Mouse (Mus musculus) forebrain, embryonic 14.5 days (tissue): Measurements from ENCODE around the gene Kcne1. TPM values are rescaled to one million over a fixed set of nuclear protein-coding genes. Genes with fewer than 3 reads are reported as not detected.

Experiments
- ATAC-seq: fragments of 200-750 bp; cut with Nextera tagmentation; 2 replicates; pipeline ENCODE4 v1.8.0; 2017; ENCODE audit warnings: mild to moderate bottlenecking, moderate library complexity
- DNase-seq: peaks from one replicate; pipeline ENCODE4 v3.0.0-alpha.2; 2015; ENCODE audit warnings: low spot score
- H3K27ac ChIP-seq: fragments of 300-500 bp; sonication (generic); 2 replicates; pipeline ENCODE4 v1.5.1; 2014; ENCODE audit warnings: low read depth, mild to moderate bottlenecking, control low read depth, low read length, moderate library complexity
- H3K27me3 ChIP-seq: fragments of 300-500 bp; sonication (generic); replicated peaks from 2 replicates; pipeline ENCODE4 v1.6.1; 2014; ENCODE audit warnings: low read length, control low read depth, mixed read lengths; ENCODE audit not compliant: control insufficient read depth, insufficient read depth
- H3K36me3 ChIP-seq: fragments of 300-500 bp; sonication (generic); 2 replicates; pipeline ENCODE4 v1.6.1; 2014; ENCODE audit warnings: low read length, control low read depth; ENCODE audit not compliant: control insufficient read depth, insufficient read depth
- H3K4me1 ChIP-seq: fragments of 300-500 bp; sonication (generic); 2 replicates; pipeline ENCODE4 v1.6.1; 2014; ENCODE audit warnings: antibody characterized with exemption, low read length, control low read depth; ENCODE audit not compliant: control insufficient read depth, insufficient read depth
- H3K4me2 ChIP-seq: fragments of 300-500 bp; sonication (generic); 2 replicates; pipeline ENCODE4 v1.6.1; 2014; ENCODE audit warnings: mild to moderate bottlenecking, control low read depth, low read length
- H3K4me3 ChIP-seq: fragments of 300-500 bp; sonication (generic); 2 replicates; pipeline ENCODE4 v1.5.1; 2014; ENCODE audit warnings: low read depth, low read length, control low read depth
- H3K9ac ChIP-seq: fragments of 300-500 bp; sonication (generic); 2 replicates; pipeline ENCODE4 v1.6.1; 2014; ENCODE audit warnings: mild to moderate bottlenecking, low read length, control low read depth, moderate library complexity
- H3K9me3 ChIP-seq: fragments of 300-500 bp; sonication (generic); replicated peaks from 2 replicates; pipeline ENCODE4 v1.6.1; 2016; ENCODE audit warnings: low read length, control low read depth, mixed read lengths; ENCODE audit not compliant: control insufficient read depth
- WGBS: fragments of 180-500 bp; shearing (Covaris S2); extraction: QIAGEN DNeasy Blood & Tissue Kit; methylation state at CpG from one replicate; pipeline ENCODE4 v1.1.7; 2014; 5-methylcytosine and 5-hydroxymethylcytosine counted together
- polyA plus RNA-seq: library from polyadenylated mRNA; unstranded; fragments of >200 nt; fragmentation: Nextera tagmentation; extraction: Ambion mirVana; gene quantifications from 2 replicates; pipeline ENCODE4 v1.2.1, GENCODE M21; 2014

Gene Kcne1
- 0.10 TPM in 1 of 2 replicates, not detected in the other for polyA plus RNA-seq

- no peaks in the 10 kb centered on the region for H3K27me3 ChIP-seq
- no peak within 1 kb of the TSS for H3K9ac ChIP-seq
- WGBS: 56% methylated on average over 9 of the region's 9 CpGs
- no peak within 1 kb of the TSS for H3K27ac ChIP-seq
- ATAC-seq: no peak
- no peak for DNase-seq
- H3K4me2 ChIP-seq: no peak within 1 kb of the TSS
- H3K9me3 ChIP-seq: no peaks in the 10 kb centered on the region
- no peak within 1 kb of the TSS for H3K4me3 ChIP-seq
- H3K4me1 ChIP-seq: no peaks in the 10 kb centered on the region
- H3K36me3 ChIP-seq: no peaks in the 10 kb centered on the region
These were observed at the start of gene Kcne1 for GRCm38 (mm10) chr16:92359229-92359628. Gene Kcne1 (minus strand): TSS chr16:92359468.

- 91% methylated on average over 2 of the region's 2 CpGs for WGBS
- ATAC-seq (no peak), DNase-seq (no peak)
- Histone ChIP-seq H3K4me3 (no peak overlapping the region), H3K9me3 (no peaks in the 10 kb centered on the region), H3K27ac (no peak overlapping the region), H3K4me2 (no peak overlapping the region), H3K4me1 (peaks cover 4% of the 10 kb centered on the region; the same call in 1 of the 2 replicates), H3K27me3 (no peaks in the 10 kb centered on the region), H3K36me3 (no peaks in the 10 kb centered on the region), H3K9ac (no peak overlapping the region)
These were observed 48.6 kb upstream of the Kcne1 start for GRCm38 (mm10) chr16:92407883-92408282.

GRCm38 (mm10) chr16:92404141-92404540, 44.9 kb upstream of the Kcne1 start:
- H3K9ac ChIP-seq: no peak overlapping the region
- no peaks in the 10 kb centered on the region for H3K9me3 ChIP-seq
- H3K4me3 ChIP-seq: no peak overlapping the region
- no peak overlapping the region for H3K4me2 ChIP-seq
- H3K36me3 ChIP-seq: no peaks in the 10 kb centered on the region
- H3K27ac ChIP-seq: no peak overlapping the region
- no peak for DNase-seq
- 95% methylated on average over 2 of the region's 2 CpGs for WGBS
- peaks cover 18% of the 10 kb centered on the region for H3K4me1 ChIP-seq
- no peaks in the 10 kb centered on the region for H3K27me3 ChIP-seq
- no peak for ATAC-seq

GRCm38 (mm10) chr16:92403069-92403468, 43.8 kb upstream of the Kcne1 start:
- 84% methylated on average over 10 of the region's 10 CpGs for WGBS
- ATAC-seq: no peak
- no peak for DNase-seq

GRCm38 (mm10) chr16:92402216-92402615, 42.9 kb upstream of the Kcne1 start:
- Histone ChIP-seq H3K4me2 (no peak overlapping the region), H3K36me3 (peaks cover under 1% of the 10 kb centered on the region; the same call in 1 of the 2 replicates), H3K9me3 (no peaks in the 10 kb centered on the region), H3K27ac (no peak overlapping the region), H3K27me3 (no peaks in the 10 kb centered on the region), H3K4me3 (no peak overlapping the region), H3K4me1 (peaks cover 26% of the 10 kb centered on the region), H3K9ac (no peak overlapping the region)
- DNase-seq (no peak), ATAC-seq (no peak)
- WGBS: 45% methylated on average over 8 of the region's 8 CpGs

More at GRCm38 (mm10) chr16:92403069-92403468, 43.8 kb upstream of the Kcne1 start:
- Histone ChIP-seq H3K4me3 (no peak overlapping the region), H3K9me3 (no peaks in the 10 kb centered on the region), H3K4me1 (peaks cover 26% of the 10 kb centered on the region), H3K4me2 (no peak overlapping the region), H3K27ac (no peak overlapping the region), H3K9ac (no peak overlapping the region), H3K36me3 (no peaks in the 10 kb centered on the region), H3K27me3 (no peaks in the 10 kb centered on the region)

- no peak overlapping the region for H3K9ac ChIP-seq
- ATAC-seq (no peak), DNase-seq (no peak)
- H3K4me3 ChIP-seq: no peak overlapping the region
- H3K36me3 ChIP-seq: peaks cover 10% of the 10 kb centered on the region
- H3K27me3 ChIP-seq: no peaks in the 10 kb centered on the region
- peaks cover 26% of the 10 kb centered on the region for H3K4me1 ChIP-seq
- H3K4me2 ChIP-seq: no peak overlapping the region
- 25% methylated on average over 10 of the region's 10 CpGs for WGBS
- no peaks in the 10 kb centered on the region for H3K9me3 ChIP-seq
- no peak overlapping the region for H3K27ac ChIP-seq
These were observed 41.9 kb upstream of the Kcne1 start for GRCm38 (mm10) chr16:92401206-92401605.

- Histone ChIP-seq H3K27me3 (no peaks in the 10 kb centered on the region), H3K4me2 (peak overlapping the region; percentile 80), H3K36me3 (peaks cover 24% of the 10 kb centered on the region), H3K9me3 (no peaks in the 10 kb centered on the region), H3K4me3 (peak overlapping the region; percentile 35), H3K27ac (peak overlapping the region; percentile 55; the same call in 1 of the 2 replicates), H3K9ac (peak overlapping the region; percentile 59), H3K4me1 (peaks cover 26% of the 10 kb centered on the region)
- WGBS: under 1% methylated on average over 37 of the region's 37 CpGs
- DNase-seq (peak; percentile 94), ATAC-seq (peak; percentile 90)
These were observed 40.5 kb upstream of the Kcne1 start for GRCm38 (mm10) chr16:92399490-92400458.

- 44% methylated on average over 6 of the region's 6 CpGs for WGBS
- ATAC-seq: no peak
- peaks cover 27% of the 10 kb centered on the region for H3K36me3 ChIP-seq
- no peak for DNase-seq
- H3K4me2 ChIP-seq: peak overlapping the region; percentile 80; the same call in 1 of the 2 replicates
- no peak overlapping the region for H3K9ac ChIP-seq
- no peak overlapping the region for H3K4me3 ChIP-seq
- no peaks in the 10 kb centered on the region for H3K27me3 ChIP-seq
- no peak overlapping the region for H3K27ac ChIP-seq
- peaks cover 26% of the 10 kb centered on the region for H3K4me1 ChIP-seq
- H3K9me3 ChIP-seq: no peaks in the 10 kb centered on the region
These were observed 39.4 kb upstream of the Kcne1 start for GRCm38 (mm10) chr16:92398574-92399118.
